16 mouse cellular contexts compared by ENCODE assay signal in the genomic region with DNA sequence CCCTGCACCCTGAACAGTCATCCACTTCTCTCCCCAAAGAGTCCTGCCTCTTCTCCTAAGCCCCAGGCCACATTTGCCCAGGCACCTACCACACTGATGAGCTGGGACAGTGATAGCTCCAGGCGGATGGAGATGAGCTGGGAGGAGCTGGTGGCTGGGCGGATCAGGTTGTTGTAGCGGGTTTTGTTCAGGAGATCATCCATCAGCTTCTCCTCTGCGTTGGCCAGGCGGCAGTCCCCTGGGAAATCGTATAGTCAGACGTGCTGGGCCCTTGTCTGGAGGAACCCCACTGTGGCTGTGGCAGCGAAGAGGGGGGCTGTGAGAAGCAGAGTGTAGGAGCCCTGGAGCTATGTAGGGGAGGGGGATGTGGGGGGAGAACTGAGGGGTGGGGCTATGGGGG. TPM values are rescaled to one million over a fixed set of nuclear protein-coding genes. Genes with fewer than 3 reads are reported as not detected.
DNase-seq lines count a peak whose midpoint lies in the region; ATAC-seq lines count a peak whose summit lies in the region.
"Had no signal": no experiment of that assay in that cellular context is flagged by ENCODE, and none has a peak within 500 bp of the region (broad histone marks: within the 10 kb centered on the region; RNA-seq: fewer than 3 reads in every experiment).

No protein-coding gene starts in this region.

- 16% methylated on average over 8 of the region's 8 CpGs for WGBS in forebrain, embryonic 10.5 days
- WGBS in forebrain, embryonic 16.5 days = 23% methylated on average over 8 of the region's 8 CpGs
- 21% methylated on average over 7 of the region's 8 CpGs for WGBS in lung, embryonic 16.5 days
- WGBS in embryonic facial prominence, embryonic 13.5 days = 15% methylated on average over 8 of the region's 8 CpGs

- H3K27ac ChIP-seq in forebrain, embryonic 10.5 days = 0 out of 2 replicates have a peak overlapping the region, but pooled peaks have one; percentile 11
- H3K27ac ChIP-seq in forebrain, embryonic 16.5 days (ENCODE audit: low read length) = no peak overlapping the region
- no peak overlapping the region for H3K27ac ChIP-seq in lung, embryonic 16.5 days (ENCODE audit: low read length)
- no peak overlapping the region for H3K27ac ChIP-seq in embryonic facial prominence, embryonic 13.5 days
- H3K27ac ChIP-seq: heart, embryonic 13.5 days; stomach, postnatal 0 days had no signal

- H3K4me1 ChIP-seq in forebrain, embryonic 10.5 days = peaks cover 28% of the 10 kb centered on the region
- H3K4me1 ChIP-seq in forebrain, embryonic 16.5 days (replicated peaks; ENCODE audit: control insufficient read depth, insufficient read depth, low read length) = peaks cover 16% of the 10 kb centered on the region
- H3K4me1 ChIP-seq in lung, embryonic 16.5 days (replicated peaks; ENCODE audit: control insufficient read depth, insufficient read depth, low read length) = 0 out of 2 replicates have a peak, but pooled peaks cover 2% of the 10 kb centered on the region
- H3K4me1 ChIP-seq in embryonic facial prominence, embryonic 13.5 days = peaks cover 9% of the 10 kb centered on the region

- no peaks in the 10 kb centered on the region for H3K36me3 ChIP-seq in forebrain, embryonic 10.5 days (replicated peaks)
- H3K36me3 ChIP-seq in forebrain, embryonic 16.5 days (ENCODE audit: control insufficient read depth, insufficient read depth) = no peaks in the 10 kb centered on the region
- no peaks in the 10 kb centered on the region for H3K36me3 ChIP-seq in lung, embryonic 16.5 days (ENCODE audit: control insufficient read depth, insufficient read depth, low read length)
- no peaks in the 10 kb centered on the region for H3K36me3 ChIP-seq in embryonic facial prominence, embryonic 13.5 days
- H3K36me3 ChIP-seq: G1E; heart, embryonic 13.5 days had no signal

- H3K27me3 ChIP-seq in forebrain, embryonic 10.5 days (ENCODE audit: poor library complexity, severe bottlenecking) = peaks cover 18% of the 10 kb centered on the region; the same call in 1 of the 2 replicates
- H3K27me3 ChIP-seq in forebrain, embryonic 16.5 days (replicated peaks; ENCODE audit: control insufficient read depth, insufficient read depth, low read length) = no peaks in the 10 kb centered on the region
- no peaks in the 10 kb centered on the region for H3K27me3 ChIP-seq in lung, embryonic 16.5 days (ENCODE audit: control insufficient read depth, insufficient read depth, low read depth, low read length)
- H3K27me3 ChIP-seq in embryonic facial prominence, embryonic 13.5 days = peaks cover 5% of the 10 kb centered on the region; the same call in 1 of the 2 replicates

- H3K9me3 ChIP-seq in forebrain, embryonic 10.5 days = no peaks in the 10 kb centered on the region
- no peaks in the 10 kb centered on the region for H3K9me3 ChIP-seq in forebrain, embryonic 16.5 days (ENCODE audit: control insufficient read depth, low read length)
- H3K9me3 ChIP-seq in lung, embryonic 16.5 days (ENCODE audit: control insufficient read depth, low read length) = no peaks in the 10 kb centered on the region
- no peaks in the 10 kb centered on the region for H3K9me3 ChIP-seq in embryonic facial prominence, embryonic 13.5 days
- H3K9me3 ChIP-seq: G1E; heart, embryonic 13.5 days had no signal

- DNase-seq in forebrain, embryonic 10.5 days (ENCODE audit: extremely low spot score, low spot score) = no peak
- DNase-seq in lung, adult 18-20 months = no peak
- DNase-seq in retina, embryonic 14.5 days (ENCODE audit: low spot score) = peak; percentile 35
- no peak for DNase-seq in urinary bladder, adult 18-20 months (ENCODE audit: low spot score in 2 of 2)
- no peak for DNase-seq in kidney, adult 8-10 months
- DNase-seq: cerebellum, adult 11-12 months; kidney, postnatal 10 days; lung, adult 2 months; thymus, postnatal 4 days had no signal

- H3K9ac ChIP-seq in forebrain, embryonic 16.5 days (replicated peaks; ENCODE audit: low read depth, low read length) = no peak overlapping the region
- no peak overlapping the region for H3K9ac ChIP-seq in lung, embryonic 16.5 days (ENCODE audit: low read length)
- no peak overlapping the region for H3K9ac ChIP-seq in embryonic facial prominence, embryonic 13.5 days
- H3K9ac ChIP-seq: heart, embryonic 13.5 days had no signal

- H3K4me3 ChIP-seq in forebrain, embryonic 10.5 days = peak overlapping the region; percentile 20
- no peak overlapping the region for H3K4me3 ChIP-seq in forebrain, embryonic 16.5 days (replicated peaks; ENCODE audit: low read length)
- H3K4me3 ChIP-seq in lung, embryonic 16.5 days (ENCODE audit: low read length) = no peak overlapping the region
- no peak overlapping the region for H3K4me3 ChIP-seq in embryonic facial prominence, embryonic 13.5 days
- H3K4me3 ChIP-seq: heart, embryonic 13.5 days had no signal

- no peak overlapping the region for H3K4me2 ChIP-seq in forebrain, embryonic 16.5 days (ENCODE audit: low read length)
- no peak overlapping the region for H3K4me2 ChIP-seq in lung, embryonic 16.5 days (ENCODE audit: low read depth, low read length)
- H3K4me2 ChIP-seq in embryonic facial prominence, embryonic 13.5 days = 0 out of 2 replicates have a peak overlapping the region, but pooled peaks have one; percentile 18

- no peak for ATAC-seq in forebrain, embryonic 16.5 days
- ATAC-seq in lung, embryonic 16.5 days (ENCODE audit: low read depth) = peak; percentile 26; the same call in 1 of the 2 replicates
- ATAC-seq in embryonic facial prominence, embryonic 13.5 days (ENCODE audit: insufficient number of reproducible peaks, insufficient read depth, low FRiP score, low TSS enrichment, low read depth) = no peak
- ATAC-seq: activated CD4-positive, CD25-positive, alpha-beta regulatory T cell, adult 4 months had no signal

RNA-seq across cellular contexts. Expression of gene Chrnb4, which starts 4.9 kb away (rescaled TPM):
- polyA plus RNA-seq in forebrain, embryonic 10.5 days (2016; fragmentation: Nextera tagmentation; extraction: Ambion mirVana) = 1.6 and 1.8 TPM in 2 replicates
- polyA plus RNA-seq in forebrain, embryonic 16.5 days (2015; fragmentation: Nextera tagmentation; extraction: Ambion mirVana) = 0.35 and 0.41 TPM in 2 replicates
- polyA plus RNA-seq in lung, embryonic 16.5 days (2015; fragmentation: Nextera tagmentation; extraction: Ambion mirVana) = 0.31 and 0.35 TPM in 2 replicates
- polyA plus RNA-seq in embryonic facial prominence, embryonic 13.5 days (2015; fragmentation: Nextera tagmentation; extraction: Ambion mirVana) = 0.26 and 0.28 TPM in 2 replicates
- polyA plus RNA-seq: activated CD4-positive, CD25-positive, alpha-beta regulatory T cell, adult 4 months; G1E had no signal

RNA-seq across cellular contexts. Expression of gene Chrna3, which starts 17.3 kb away (rescaled TPM):
- 4.9 and 5.4 TPM in 2 replicates for polyA plus RNA-seq in forebrain, embryonic 10.5 days (2016; fragmentation: Nextera tagmentation; extraction: Ambion mirVana)
- 3.1 and 5.1 TPM in 2 replicates for polyA plus RNA-seq in forebrain, embryonic 16.5 days (2015; fragmentation: Nextera tagmentation; extraction: Ambion mirVana)
- 0.41 and 0.99 TPM in 2 replicates for polyA plus RNA-seq in lung, embryonic 16.5 days (2015; fragmentation: Nextera tagmentation; extraction: Ambion mirVana)
- polyA plus RNA-seq in embryonic facial prominence, embryonic 13.5 days (2015; fragmentation: Nextera tagmentation; extraction: Ambion mirVana) = 0.15 and 0.45 TPM in 2 replicates
- polyA plus RNA-seq: activated CD4-positive, CD25-positive, alpha-beta regulatory T cell, adult 4 months; G1E had no signal
